Mouse (Mus musculus): ENCODE data around the gene Ptpra. TPM values are rescaled to one million over a fixed set of nuclear protein-coding genes. Genes with fewer than 3 reads are reported as not detected.
"Not testable (repeated sequence)": the region's sequence is repeated elsewhere in the genome, so short reads cannot be mapped to it uniquely, and the experiment has no call there.

The Ptpra gene
- polyA plus RNA-seq, 1 experiment from 2014 or later, result 92.2 TPM

DNA sequence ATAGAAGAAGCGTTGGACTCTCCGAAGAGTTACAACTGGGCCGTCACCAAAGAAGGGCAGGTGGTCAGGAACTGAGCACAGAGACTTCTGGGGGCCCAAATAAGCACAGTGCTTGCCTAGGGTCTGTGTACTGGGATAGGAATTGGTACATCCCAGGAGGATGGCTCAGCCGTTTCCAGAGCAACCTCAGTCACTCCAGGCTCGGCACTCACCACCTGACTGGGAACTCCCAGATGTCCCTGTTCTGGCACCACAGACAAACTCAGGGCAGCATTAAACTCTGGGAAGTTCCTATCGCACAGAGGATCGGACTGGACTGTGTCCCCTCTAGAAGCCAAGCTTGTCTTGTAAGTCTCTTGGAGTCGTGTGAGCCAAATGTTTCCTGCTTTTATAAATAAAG, 114.9 kb downstream of the Ptpra start:
- Histone ChIP-seq H3K9ac (no peak overlapping the region), H3K27me3 (no peaks in the 10 kb centered on the region), H3K27ac (no peak overlapping the region), H3K4me1 (peaks cover 19% of the 10 kb centered on the region), H3K4me3 (replicated peaks) (peak overlapping the region; percentile 98), H3K9me3 (replicated peaks) (no peaks in the 10 kb centered on the region), H3K4me2 (peak overlapping the region; percentile 91), H3K36me3 (peaks cover 25% of the 10 kb centered on the region)
- ATAC-seq (replicated peaks; ENCODE audit: low FRiP score), result no peak
- WGBS, result 85% methylated on average over 8 of the region's 8 CpGs

GRCm38 (mm10) chr2:130568921-130569320, 118.8 kb downstream of the Ptpra start:
- H3K4me3 ChIP-seq (replicated peaks), result no peak overlapping the region
- no peak overlapping the region for H3K9ac ChIP-seq
- no peaks in the 10 kb centered on the region for H3K27me3 ChIP-seq
- peaks cover 25% of the 10 kb centered on the region for H3K36me3 ChIP-seq
- ATAC-seq (replicated peaks; ENCODE audit: low FRiP score), result no peak
- no peaks in the 10 kb centered on the region for H3K9me3 ChIP-seq (replicated peaks)
- WGBS, result 78% methylated on average over 4 of the region's 4 CpGs
- H3K4me2 ChIP-seq, result no peak overlapping the region
- H3K27ac ChIP-seq, result no peak overlapping the region
- peaks cover 11% of the 10 kb centered on the region for H3K4me1 ChIP-seq

DNA sequence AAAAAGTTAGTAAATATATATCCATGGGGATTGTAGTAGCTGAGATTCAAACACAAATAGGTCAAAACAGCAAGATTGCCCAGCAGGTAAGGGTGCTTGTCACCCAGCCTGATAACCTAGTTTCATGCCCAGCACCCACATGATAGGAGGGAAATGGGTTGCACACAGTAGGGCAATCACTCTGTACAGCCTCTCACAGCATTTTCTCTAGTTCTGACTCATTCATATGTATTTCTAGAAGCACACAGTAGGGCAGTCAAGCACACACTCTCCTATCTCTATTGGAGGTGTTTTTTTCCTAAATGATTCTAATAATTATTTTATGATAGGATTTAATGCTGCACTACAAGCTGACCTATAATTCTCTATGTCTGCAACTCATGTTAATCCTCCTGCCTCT, 119.8 kb downstream of the Ptpra start:
- H3K9me3 ChIP-seq (replicated peaks), result no peaks in the 10 kb centered on the region
- no peak overlapping the region for H3K4me2 ChIP-seq
- no peak overlapping the region for H3K9ac ChIP-seq
- no peak for ATAC-seq (replicated peaks; ENCODE audit: low FRiP score)
- H3K27me3 ChIP-seq, result peaks cover 1% of the 10 kb centered on the region
- peaks cover 23% of the 10 kb centered on the region for H3K36me3 ChIP-seq
- H3K27ac ChIP-seq, result no peak overlapping the region
- no peak overlapping the region for H3K4me3 ChIP-seq (replicated peaks)
- peaks cover 2% of the 10 kb centered on the region for H3K4me1 ChIP-seq

- Histone ChIP-seq H3K9me3 (replicated peaks) (no peaks in the 10 kb centered on the region), H3K4me2 (no peak overlapping the region), H3K27me3 (peaks cover 52% of the 10 kb centered on the region), H3K27ac (no peak overlapping the region), H3K9ac (no peak overlapping the region), H3K36me3 (no peaks in the 10 kb centered on the region), H3K4me1 (peaks cover 22% of the 10 kb centered on the region), H3K4me3 (replicated peaks) (no peak overlapping the region)
- ATAC-seq (replicated peaks; ENCODE audit: low FRiP score), result no peak
- 84% methylated on average over 5 of the region's 5 CpGs for WGBS
These were observed 124.9 kb downstream of the Ptpra start for GRCm38 (mm10) chr2:130574960-130575359.

DNA sequence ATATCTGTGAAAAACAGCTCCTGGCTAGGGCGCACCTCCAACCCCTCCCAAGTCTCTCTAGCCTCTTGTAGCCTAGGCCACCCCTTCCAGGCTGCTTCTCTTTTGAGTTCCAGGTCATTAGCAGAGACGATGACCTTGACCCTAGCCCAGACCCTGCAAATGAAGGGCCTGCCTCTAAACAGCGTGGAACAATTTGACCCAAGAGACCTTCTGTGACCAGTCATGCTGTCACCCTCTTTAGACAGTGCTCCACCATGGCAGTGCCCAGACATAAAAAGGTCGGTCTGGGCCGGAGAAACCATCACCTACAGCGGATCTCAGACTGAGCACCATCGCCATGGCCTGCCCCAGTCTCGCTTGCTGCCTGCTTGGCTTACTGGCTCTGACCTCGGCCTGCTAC, 125.8 kb downstream of the Ptpra start, which contains the start of gene Oxt:
Oxt (plus strand) TSS at position 301 of the 400 bp plus-strand sequence.
- peak within 1 kb of the TSS; percentile 34 for H3K4me3 ChIP-seq (replicated peaks)
- no peaks in the 10 kb centered on the region for H3K36me3 ChIP-seq
- H3K27ac ChIP-seq, result no peak within 1 kb of the TSS
- peak within 1 kb of the TSS; percentile 60 for H3K4me2 ChIP-seq
- WGBS, result 43% methylated on average over 9 of the region's 9 CpGs
- ATAC-seq (replicated peaks; ENCODE audit: low FRiP score), result no peak
- H3K9ac ChIP-seq, result 0 out of 2 replicates have a peak within 1 kb of the TSS, but pooled peaks have one; percentile 12
- no peaks in the 10 kb centered on the region for H3K9me3 ChIP-seq (replicated peaks)
- H3K4me1 ChIP-seq, result peaks cover 31% of the 10 kb centered on the region
- peaks cover 61% of the 10 kb centered on the region for H3K27me3 ChIP-seq

GRCm38 (mm10) chr2:130576564-130576963, 126.5 kb downstream of the Ptpra start:
- Histone ChIP-seq H3K4me3 (replicated peaks) (peak overlapping the region; percentile 34), H3K9ac (0 out of 2 replicates have a peak overlapping the region, but pooled peaks have one; percentile 12), H3K4me2 (peak overlapping the region; percentile 60), H3K27me3 (peaks cover 68% of the 10 kb centered on the region), H3K4me1 (peaks cover 35% of the 10 kb centered on the region)
- ATAC-seq (replicated peaks; ENCODE audit: low FRiP score); H3K9me3 ChIP-seq (replicated peaks); H3K36me3 ChIP-seq; H3K27ac ChIP-seq: not testable (repeated sequence)
- WGBS, result under 1% methylated on average over 32 of the region's 32 CpGs

DNA sequence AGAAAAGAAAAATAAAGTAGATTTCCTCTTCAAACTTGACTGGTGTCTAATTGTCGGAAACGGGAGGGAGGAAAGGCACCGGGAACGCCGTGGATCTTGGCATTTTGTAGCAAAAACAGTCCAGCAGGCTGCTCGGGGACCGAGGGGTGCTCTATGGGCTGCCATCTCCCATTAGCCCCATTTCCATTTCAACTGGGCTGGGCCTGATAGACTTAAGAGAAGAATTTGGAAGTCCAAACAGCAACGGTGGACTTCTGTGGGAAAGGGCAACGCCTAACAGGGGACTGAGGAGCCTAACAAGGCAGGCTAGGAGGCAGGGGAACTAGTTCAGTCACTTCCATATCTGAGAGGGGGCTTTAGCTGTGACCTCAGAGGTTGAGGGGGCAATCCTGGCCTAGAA, 126.9 kb downstream of the Ptpra start:
- no peaks in the 10 kb centered on the region for H3K36me3 ChIP-seq
- peak overlapping the region; percentile 60 for H3K4me2 ChIP-seq
- no peak for ATAC-seq (replicated peaks; ENCODE audit: low FRiP score)
- WGBS, result 2% methylated on average over 9 of the region's 9 CpGs
- peak overlapping the region; percentile 34 for H3K4me3 ChIP-seq (replicated peaks)
- H3K27ac ChIP-seq, result no peak overlapping the region
- H3K27me3 ChIP-seq, result peaks cover 72% of the 10 kb centered on the region
- H3K4me1 ChIP-seq, result peaks cover 35% of the 10 kb centered on the region
- 0 out of 2 replicates have a peak overlapping the region, but pooled peaks have one; percentile 12 for H3K9ac ChIP-seq
- H3K9me3 ChIP-seq (replicated peaks), result no peaks in the 10 kb centered on the region

GRCm38 (mm10) chr2:130577632-130578031, 127.6 kb downstream of the Ptpra start:
- 5% methylated on average over 12 of the region's 12 CpGs for WGBS
- H3K9me3 ChIP-seq (replicated peaks), result no peaks in the 10 kb centered on the region
- peak overlapping the region; percentile 60; the same call in 1 of the 2 replicates for H3K4me2 ChIP-seq
- peak; percentile 41; the same call in 1 of the 2 replicates for ATAC-seq (replicated peaks; ENCODE audit: low FRiP score)
- H3K4me1 ChIP-seq, result peaks cover 35% of the 10 kb centered on the region
- H3K9ac ChIP-seq, result no peak overlapping the region
- no peak overlapping the region; the same call in 1 of the 2 replicates for H3K4me3 ChIP-seq (replicated peaks)
- peaks cover 78% of the 10 kb centered on the region for H3K27me3 ChIP-seq
- no peak overlapping the region for H3K27ac ChIP-seq
- H3K36me3 ChIP-seq, result no peaks in the 10 kb centered on the region

- 9% methylated on average over 11 of the region's 11 CpGs for WGBS
- ATAC-seq (replicated peaks; ENCODE audit: low FRiP score), result no peak
- no peak overlapping the region for H3K4me2 ChIP-seq
These were observed 128.1 kb downstream of the Ptpra start for GRCm38 (mm10) chr2:130578148-130578547.

DNA sequence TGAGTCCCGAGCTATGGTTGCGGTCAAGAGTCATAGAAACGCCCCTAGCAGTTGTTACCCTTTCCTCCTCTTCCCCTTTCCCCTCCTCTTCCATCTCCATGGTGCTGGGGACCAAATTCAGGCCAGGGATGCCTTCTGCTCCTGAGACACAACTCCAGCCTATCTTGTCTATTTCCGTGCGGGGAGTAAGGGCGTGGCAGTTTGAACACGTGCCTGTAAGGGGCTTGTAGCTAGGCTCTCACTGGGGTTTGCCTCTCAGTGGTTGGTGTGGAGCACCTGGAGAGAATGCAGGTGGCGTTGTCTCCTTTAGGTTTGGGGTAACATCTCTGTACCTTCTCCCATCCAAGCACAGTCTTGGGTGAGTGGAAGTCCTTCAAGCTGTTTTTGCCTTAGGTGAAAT, 129.7 kb downstream of the Ptpra start:
- H3K27me3 ChIP-seq, result peaks cover 85% of the 10 kb centered on the region
- H3K27ac ChIP-seq, result no peak overlapping the region
- no peaks in the 10 kb centered on the region for H3K9me3 ChIP-seq (replicated peaks)
- no peak for ATAC-seq (replicated peaks; ENCODE audit: low FRiP score)
- no peaks in the 10 kb centered on the region for H3K36me3 ChIP-seq
- no peak overlapping the region; the same call in 1 of the 2 replicates for H3K4me3 ChIP-seq (replicated peaks)
- H3K4me1 ChIP-seq, result peaks cover 35% of the 10 kb centered on the region
- no peak overlapping the region for H3K4me2 ChIP-seq
- no peak overlapping the region for H3K9ac ChIP-seq
- WGBS, result 9% methylated on average over 8 of the region's 8 CpGs

More at GRCm38 (mm10) chr2:130578148-130578547, 128.1 kb downstream of the Ptpra start:
- Histone ChIP-seq H3K27me3 (peaks cover 84% of the 10 kb centered on the region), H3K4me1 (peaks cover 35% of the 10 kb centered on the region), H3K4me3 (replicated peaks) (no peak overlapping the region), H3K9me3 (replicated peaks) (no peaks in the 10 kb centered on the region), H3K9ac (no peak overlapping the region), H3K36me3 (no peaks in the 10 kb centered on the region), H3K27ac (no peak overlapping the region)

DNA sequence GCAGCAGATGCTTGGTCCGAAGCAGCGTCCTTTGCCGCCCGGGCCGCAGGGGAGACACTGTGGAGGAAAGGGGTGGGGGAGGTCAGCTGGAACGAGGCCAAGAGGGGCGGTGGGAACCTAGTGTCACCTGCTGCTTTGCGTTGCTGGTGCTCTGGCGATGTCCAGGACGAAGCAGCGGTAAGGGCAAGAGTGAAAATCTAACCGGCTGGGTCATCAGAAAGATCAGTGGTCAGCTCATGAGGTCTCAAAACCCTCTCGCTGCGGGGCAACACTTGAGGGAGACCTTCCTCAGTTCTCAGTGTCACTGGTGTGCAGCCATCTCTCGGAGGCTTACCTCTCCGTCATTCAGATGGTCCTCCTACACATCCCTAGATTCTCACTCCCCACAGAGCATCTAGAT, 131.1 kb downstream of the Ptpra start:
- Histone ChIP-seq H3K9ac (0 out of 2 replicates have a peak overlapping the region, but pooled peaks have one; percentile 23), H3K4me3 (replicated peaks) (peak overlapping the region; percentile 39), H3K27me3 (peaks cover 71% of the 10 kb centered on the region), H3K27ac (no peak overlapping the region), H3K36me3 (no peaks in the 10 kb centered on the region), H3K4me2 (peak overlapping the region; percentile 63), H3K9me3 (replicated peaks) (no peaks in the 10 kb centered on the region), H3K4me1 (peaks cover 32% of the 10 kb centered on the region)
- 3% methylated on average over 16 of the region's 16 CpGs for WGBS
- no peak for ATAC-seq (replicated peaks; ENCODE audit: low FRiP score)

DNA sequence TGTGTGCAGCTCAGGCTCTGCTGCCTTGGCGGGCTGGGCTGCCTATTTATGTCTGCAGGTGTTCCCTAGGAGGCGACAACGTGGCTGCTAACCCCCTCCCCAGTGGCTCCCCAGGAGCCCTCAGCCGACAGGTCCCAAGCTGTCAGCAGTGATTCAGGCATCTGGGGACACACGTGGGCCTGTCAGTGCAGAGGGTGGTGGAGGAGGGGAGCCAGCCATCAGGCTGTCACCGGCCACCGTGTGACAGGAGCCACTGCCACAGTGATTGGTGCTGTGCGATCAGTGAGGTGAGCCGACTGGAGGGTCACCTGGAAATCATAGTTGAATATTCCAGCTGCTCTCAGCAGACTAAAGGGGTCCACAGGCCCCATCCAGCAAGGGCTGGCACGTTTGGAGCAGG, 132.5 kb downstream of the Ptpra start, which contains the start of gene Avp:
Avp (minus strand) TSS at position 3 of the 400 bp plus-strand sequence.
- no peaks in the 10 kb centered on the region for H3K36me3 ChIP-seq
- 43% methylated on average over 10 of the region's 10 CpGs for WGBS
- peaks cover 57% of the 10 kb centered on the region for H3K27me3 ChIP-seq
- no peak within 1 kb of the TSS for H3K9ac ChIP-seq
- H3K4me3 ChIP-seq (replicated peaks), result no peak within 1 kb of the TSS
- no peak within 1 kb of the TSS for H3K27ac ChIP-seq
- peak within 1 kb of the TSS; percentile 63; the same call in 1 of the 2 replicates for H3K4me2 ChIP-seq
- ATAC-seq (replicated peaks; ENCODE audit: low FRiP score), result no peak
- peaks cover 19% of the 10 kb centered on the region for H3K4me1 ChIP-seq
- H3K9me3 ChIP-seq (replicated peaks), result no peaks in the 10 kb centered on the region
